Mouse (Mus musculus) brain, adult 2 months (tissue): Measurements from ENCODE around the gene Hif3a.
"Not testable (repeated sequence)": the region's sequence is repeated elsewhere in the genome, so short reads cannot be mapped to it uniquely, and the experiment has no call there.

Experiments
- DNase-seq: peaks from one replicate; pipeline ENCODE4 v3.0.0; 2011; ENCODE audit warnings: low read depth, low spot score

The Hif3a gene

GRCm38 (mm10) chr7:17062389-17062788 lies at the start of gene Hif3a:
Gene Hif3a (minus strand): TSS chr7:17062427.
- DNase-seq, result no peak

GRCm38 (mm10) chr7:17101631-17102030 lies 39.4 kb upstream of the Hif3a start:
- not testable (repeated sequence) for DNase-seq

GRCm38 (mm10) chr7:17091280-17091679 lies 29.1 kb upstream of the Hif3a start:
- DNase-seq, result no peak

- peak; percentile 25 for DNase-seq
Observed at GRCm38 (mm10) chr7:17090058-17090585, 27.9 kb upstream of the Hif3a start.

GRCm38 (mm10) chr7:17087731-17088130 lies 25.5 kb upstream of the Hif3a start:
- DNase-seq, result no peak

GRCm38 (mm10) chr7:17082766-17083165 lies 20.5 kb upstream of the Hif3a start:
- DNase-seq, result peak; percentile 78

GRCm38 (mm10) chr7:17078076-17078654 lies 15.9 kb upstream of the Hif3a start:
- DNase-seq, result peak; percentile 55

GRCm38 (mm10) chr7:17076542-17076941 lies 14.3 kb upstream of the Hif3a start:
- DNase-seq, result peak; percentile 74

GRCm38 (mm10) chr7:17073904-17074615 lies 11.8 kb upstream of the Hif3a start, which contains the start of gene Psg16:
Gene Psg16 (plus strand): TSS chr7:17074040.
- DNase-seq, result peak; percentile 94

GRCm38 (mm10) chr7:17073513-17073903 lies 11.3 kb upstream of the Hif3a start:
- no peak for DNase-seq

GRCm38 (mm10) chr7:17067651-17068050 lies 5.4 kb upstream of the Hif3a start:
- not testable (repeated sequence) for DNase-seq

GRCm38 (mm10) chr7:17067000-17067399 lies 4.8 kb upstream of the Hif3a start:
- DNase-seq, result no peak

- DNase-seq, result peak; percentile 85
Observed at GRCm38 (mm10) chr7:17066412-17066811, 4.2 kb upstream of the Hif3a start.

GRCm38 (mm10) chr7:17065620-17066019 lies 3.4 kb upstream of the Hif3a start:
- DNase-seq, result no peak

- DNase-seq, result no peak
Observed at GRCm38 (mm10) chr7:17062845-17063244, 618 bp upstream of the Hif3a start.

- DNase-seq, result no peak
Observed at GRCm38 (mm10) chr7:17060782-17061605, 1.2 kb downstream of the Hif3a start.

- DNase-seq, result peak; percentile 92
Observed at GRCm38 (mm10) chr7:17060031-17060781, 2.0 kb downstream of the Hif3a start.

GRCm38 (mm10) chr7:17059463-17059844 lies 2.8 kb downstream of the Hif3a start:
- no peak for DNase-seq

GRCm38 (mm10) chr7:17058816-17059462 lies 3.3 kb downstream of the Hif3a start:
- DNase-seq, result no peak

GRCm38 (mm10) chr7:17058071-17058689 lies 4.0 kb downstream of the Hif3a start:
- DNase-seq, result peak; percentile 65
